Mouse (Mus musculus) limb, embryonic 13.5 days (tissue): ENCODE results near the gene Traf3ip3. TPM values are rescaled to one million over a fixed set of nuclear protein-coding genes. Genes with fewer than 3 reads are reported as not detected.

Experiments
- ATAC-seq: fragments of 200-750 bp; cut with Nextera tagmentation; 2 replicates; pipeline ENCODE4 v1.8.0; 2017; ENCODE audit warnings: low read depth, moderate number of reproducible peaks, moderate TSS enrichment; ENCODE audit not compliant: low FRiP score
- H3K27ac ChIP-seq: fragments of 300-500 bp; sonication (generic); 2 replicates; pipeline ENCODE4 v1.5.1; 2015; ENCODE audit warnings: inconsistent platforms, mild to moderate bottlenecking, moderate library complexity
- H3K27me3 ChIP-seq: fragments of 300-500 bp; sonication (generic); 2 replicates; pipeline ENCODE4 v1.6.1; 2015; ENCODE audit warnings: mild to moderate bottlenecking, inconsistent platforms
- H3K36me3 ChIP-seq: fragments of 300-500 bp; sonication (generic); 2 replicates; pipeline ENCODE4 v1.6.1; 2015; ENCODE audit warnings: inconsistent platforms, mild to moderate bottlenecking, moderate library complexity
- H3K4me1 ChIP-seq: fragments of 300-500 bp; sonication (generic); 2 replicates; pipeline ENCODE4 v1.6.1; 2015; ENCODE audit warnings: inconsistent platforms
- H3K4me2 ChIP-seq: fragments of 300-500 bp; sonication (generic); replicated peaks from 2 replicates; pipeline ENCODE4 v1.6.1; 2015; ENCODE audit warnings: inconsistent platforms, mild to moderate bottlenecking, moderate library complexity
- H3K4me3 ChIP-seq: fragments of 300-500 bp; sonication (generic); 2 replicates; pipeline ENCODE4 v1.5.1; 2015; ENCODE audit warnings: moderate library complexity, mild to moderate bottlenecking, inconsistent platforms
- H3K9ac ChIP-seq: fragments of 300-500 bp; sonication (generic); 2 replicates; pipeline ENCODE4 v1.6.1; 2015; ENCODE audit warnings: mild to moderate bottlenecking, inconsistent platforms
- H3K9me3 ChIP-seq: fragments of 300-500 bp; sonication (generic); 2 replicates; pipeline ENCODE4 v1.6.1; 2016; ENCODE audit warnings: inconsistent platforms
- WGBS: fragments of 180-500 bp; shearing (Covaris S2); methylation state at CpG from one replicate; pipeline ENCODE4 v1.1.7; 2015; 5-methylcytosine and 5-hydroxymethylcytosine counted together
- polyA plus RNA-seq: library from polyadenylated mRNA; unstranded; fragments of >200 nt; fragmentation: Nextera tagmentation; extraction: Ambion mirVana; gene quantifications from 2 replicates; pipeline ENCODE4 v1.2.1, GENCODE M21; 2015

Traf3ip3 gene
- polyA plus RNA-seq, 1 experiment from 2014 or later = 11.6 TPM

GRCm38 (mm10) chr1:193153561-193153960 lies 47.9 kb downstream of the Traf3ip3 start:
- Histone ChIP-seq H3K27ac (no peak overlapping the region), H3K4me3 (peak overlapping the region; percentile 44), H3K27me3 (peaks cover 53% of the 10 kb centered on the region), H3K9ac (peak overlapping the region; percentile 54), H3K36me3 (no peaks in the 10 kb centered on the region), H3K4me1 (peaks cover 37% of the 10 kb centered on the region), H3K4me2 (peak overlapping the region; percentile 73), H3K9me3 (no peaks in the 10 kb centered on the region)
- WGBS = 21% methylated on average over 16 of the region's 16 CpGs
- 0 out of 2 replicates have a peak, but pooled peaks have one; percentile 1 for ATAC-seq

GRCm38 (mm10) chr1:193152872-193153271 lies 48.6 kb downstream of the Traf3ip3 start, which contains the start of gene Irf6:
TSS of gene Irf6 (plus strand) at chr1:193153111.
- 1% methylated on average over 30 of the region's 30 CpGs for WGBS
- H3K4me1 ChIP-seq = peaks cover 37% of the 10 kb centered on the region
- H3K4me3 ChIP-seq = peak within 1 kb of the TSS; percentile 44
- H3K9me3 ChIP-seq = no peaks in the 10 kb centered on the region
- ATAC-seq = peak; percentile 91
- H3K36me3 ChIP-seq = no peaks in the 10 kb centered on the region
- H3K27me3 ChIP-seq = peaks cover 53% of the 10 kb centered on the region
- H3K27ac ChIP-seq = no peak within 1 kb of the TSS
- peak within 1 kb of the TSS; percentile 73 for H3K4me2 ChIP-seq
- peak within 1 kb of the TSS; percentile 54 for H3K9ac ChIP-seq

- no peak for ATAC-seq
- H3K27me3 ChIP-seq = peaks cover 53% of the 10 kb centered on the region
- 44% methylated on average over 7 of the region's 7 CpGs for WGBS
- H3K36me3 ChIP-seq = no peaks in the 10 kb centered on the region
- no peaks in the 10 kb centered on the region for H3K9me3 ChIP-seq
- peaks cover 23% of the 10 kb centered on the region for H3K4me1 ChIP-seq
- H3K9ac ChIP-seq = no peak overlapping the region
- H3K27ac ChIP-seq = no peak overlapping the region
- no peak overlapping the region for H3K4me3 ChIP-seq
- H3K4me2 ChIP-seq = no peak overlapping the region
These were observed 50.4 kb downstream of the Traf3ip3 start for GRCm38 (mm10) chr1:193151134-193151533.

GRCm38 (mm10) chr1:193149231-193149630 lies 52.3 kb downstream of the Traf3ip3 start:
- Histone ChIP-seq H3K27me3 (peaks cover 41% of the 10 kb centered on the region), H3K4me3 (no peak overlapping the region), H3K4me1 (peaks cover 23% of the 10 kb centered on the region), H3K4me2 (no peak overlapping the region), H3K9ac (no peak overlapping the region), H3K9me3 (no peaks in the 10 kb centered on the region), H3K36me3 (no peaks in the 10 kb centered on the region), H3K27ac (no peak overlapping the region)
- 61% methylated on average over 3 of the region's 3 CpGs for whole genome bisulfite sequencing
- ATAC-seq = no peak

GRCm38 (mm10) chr1:193146416-193146815 lies 55.1 kb downstream of the Traf3ip3 start:
- WGBS = 88% methylated on average over 1 of the region's 1 CpGs
- H3K27ac ChIP-seq = no peak overlapping the region
- H3K4me2 ChIP-seq = no peak overlapping the region
- ATAC-seq = no peak
- H3K4me3 ChIP-seq = no peak overlapping the region
- H3K9ac ChIP-seq = no peak overlapping the region
- H3K36me3 ChIP-seq = no peaks in the 10 kb centered on the region
- H3K27me3 ChIP-seq = peaks cover 13% of the 10 kb centered on the region
- peaks cover 8% of the 10 kb centered on the region for H3K4me1 ChIP-seq
- no peaks in the 10 kb centered on the region for H3K9me3 ChIP-seq

GRCm38 (mm10) chr1:193145101-193145500 lies 56.4 kb downstream of the Traf3ip3 start:
- H3K4me2 ChIP-seq = no peak overlapping the region
- no peak for ATAC-seq
- peaks cover 8% of the 10 kb centered on the region; the same call in 1 of the 2 replicates for H3K4me1 ChIP-seq
- WGBS = 77% methylated on average over 4 of the region's 4 CpGs
- H3K36me3 ChIP-seq = no peaks in the 10 kb centered on the region
- H3K9ac ChIP-seq = no peak overlapping the region
- H3K27me3 ChIP-seq = peaks cover 6% of the 10 kb centered on the region; the same call in 1 of the 2 replicates
- no peak overlapping the region for H3K4me3 ChIP-seq
- no peak overlapping the region for H3K27ac ChIP-seq
- no peaks in the 10 kb centered on the region for H3K9me3 ChIP-seq

GRCm38 (mm10) chr1:193144516-193144915 lies 57.0 kb downstream of the Traf3ip3 start:
- no peaks in the 10 kb centered on the region for H3K36me3 ChIP-seq
- H3K27ac ChIP-seq = no peak overlapping the region
- ATAC-seq = no peak
- no peak overlapping the region for H3K4me2 ChIP-seq
- no peaks in the 10 kb centered on the region for H3K9me3 ChIP-seq
- WGBS = 83% methylated on average over 6 of the region's 6 CpGs
- H3K4me1 ChIP-seq = peaks cover 13% of the 10 kb centered on the region; the same call in 1 of the 2 replicates
- H3K27me3 ChIP-seq = peaks cover 7% of the 10 kb centered on the region; the same call in 1 of the 2 replicates
- H3K4me3 ChIP-seq = no peak overlapping the region
- no peak overlapping the region for H3K9ac ChIP-seq

- H3K4me3 ChIP-seq = no peak overlapping the region
- H3K4me2 ChIP-seq = no peak overlapping the region
- peaks cover 6% of the 10 kb centered on the region; the same call in 1 of the 2 replicates for H3K27me3 ChIP-seq
- no peaks in the 10 kb centered on the region for H3K9me3 ChIP-seq
- H3K4me1 ChIP-seq = peaks cover 22% of the 10 kb centered on the region; the same call in 1 of the 2 replicates
- WGBS = 80% methylated on average over 8 of the region's 8 CpGs
- no peak overlapping the region for H3K9ac ChIP-seq
- no peak for ATAC-seq
- H3K36me3 ChIP-seq = no peaks in the 10 kb centered on the region
- H3K27ac ChIP-seq = no peak overlapping the region
These were observed 58.9 kb downstream of the Traf3ip3 start for GRCm38 (mm10) chr1:193142517-193143062.

GRCm38 (mm10) chr1:193141118-193141517 lies 60.4 kb downstream of the Traf3ip3 start:
- Histone ChIP-seq H3K9me3 (no peaks in the 10 kb centered on the region), H3K9ac (0 out of 2 replicates have a peak overlapping the region, but pooled peaks have one; percentile 5), H3K27me3 (peaks cover 6% of the 10 kb centered on the region; the same call in 1 of the 2 replicates), H3K27ac (peak overlapping the region; percentile 39; the same call in 1 of the 2 replicates), H3K4me1 (peaks cover 22% of the 10 kb centered on the region; the same call in 1 of the 2 replicates), H3K4me2 (no peak overlapping the region), H3K4me3 (no peak overlapping the region), H3K36me3 (no peaks in the 10 kb centered on the region)
- ATAC-seq = no peak
- WGBS = 62% methylated on average over 7 of the region's 7 CpGs

- Histone ChIP-seq H3K27ac (no peak overlapping the region), H3K9me3 (no peaks in the 10 kb centered on the region), H3K36me3 (no peaks in the 10 kb centered on the region), H3K9ac (no peak overlapping the region), H3K4me3 (no peak overlapping the region), H3K27me3 (0 out of 2 replicates have a peak, but pooled peaks cover 3% of the 10 kb centered on the region), H3K4me2 (no peak overlapping the region), H3K4me1 (peaks cover 22% of the 10 kb centered on the region; the same call in 1 of the 2 replicates)
- ATAC-seq = no peak
- WGBS = 48% methylated on average over 3 of the region's 3 CpGs
These were observed 62.8 kb downstream of the Traf3ip3 start for GRCm38 (mm10) chr1:193138669-193139068.

- no peak overlapping the region for H3K27ac ChIP-seq
- H3K36me3 ChIP-seq = no peaks in the 10 kb centered on the region
- no peak for ATAC-seq
- H3K9ac ChIP-seq = no peak overlapping the region
- H3K4me2 ChIP-seq = no peak overlapping the region
- H3K4me1 ChIP-seq = peaks cover 22% of the 10 kb centered on the region; the same call in 1 of the 2 replicates
- WGBS = 27% methylated on average over 7 of the region's 7 CpGs
- 0 out of 2 replicates have a peak, but pooled peaks cover 3% of the 10 kb centered on the region for H3K27me3 ChIP-seq
- H3K4me3 ChIP-seq = no peak overlapping the region
- no peaks in the 10 kb centered on the region for H3K9me3 ChIP-seq
These were observed 63.4 kb downstream of the Traf3ip3 start for GRCm38 (mm10) chr1:193138087-193138486.

GRCm38 (mm10) chr1:193133726-193134125 lies 67.8 kb downstream of the Traf3ip3 start:
- H3K27me3 ChIP-seq = no peaks in the 10 kb centered on the region
- no peak for ATAC-seq
- H3K27ac ChIP-seq = no peak overlapping the region
- H3K4me1 ChIP-seq = peaks cover 18% of the 10 kb centered on the region
- no peak overlapping the region for H3K9ac ChIP-seq
- WGBS = 88% methylated on average over 1 of the region's 1 CpGs
- no peak overlapping the region for H3K4me3 ChIP-seq
- H3K9me3 ChIP-seq = no peaks in the 10 kb centered on the region
- H3K36me3 ChIP-seq = no peaks in the 10 kb centered on the region
- no peak overlapping the region for H3K4me2 ChIP-seq
